Mouse (Mus musculus): ENCODE measurements around the gene Mucl3. TPM values are rescaled to one million over a fixed set of nuclear protein-coding genes. Genes with fewer than 3 reads are reported as not detected.

The Mucl3 gene
- not detected in 2 replicates for polyA plus RNA-seq (2012)

GRCm38 (mm10) chr17:35643609-35644236, at the start of gene Mucl3:
Mucl3 (minus strand) TSS chr17:35643695.

GRCm38 (mm10) chr17:35673416-35674035, 30.0 kb upstream of the Mucl3 start, which contains the start of gene Gtf2h4:
Gtf2h4 (minus strand) TSS chr17:35673739.

GRCm38 (mm10) chr17:35667334-35668065, 24.0 kb upstream of the Mucl3 start, which contains the start of gene Vars2:
Vars2 (minus strand) TSS chr17:35667592.

GRCm38 (mm10) chr17:35626537-35626936, 17.0 kb downstream of the Mucl3 start, which contains the start of gene Gm9573:
Gm9573 (minus strand) TSS chr17:35626637.

GRCm38 (mm10) chr17:35601249-35601648, 42.2 kb downstream of the Mucl3 start, which contains the start of gene Sfta2:
Sfta2 (plus strand) TSS chr17:35601549.

Other genes with a start within 250 kb of the Mucl3 start
- 207 and 337 TPM in 2 replicates for gene H2-Q6, start 218.8 kb downstream of the Mucl3 start, polyA plus RNA-seq (2012)
- 180 and 308 TPM in 2 replicates for gene H2-Q7, start 204.5 kb downstream of the Mucl3 start, polyA plus RNA-seq (2012)
- 2.5 and 3.2 TPM in 2 replicates for gene H2-Q10, start 173.6 kb downstream of the Mucl3 start, polyA plus RNA-seq (2012)
- not detected in 2 replicates for gene Pou5f1, start 137.7 kb downstream of the Mucl3 start, polyA plus RNA-seq (2012)
- gene Tcf19, start 126.9 kb downstream of the Mucl3 start, polyA plus RNA-seq (2012), result 38.9 and 42.3 TPM in 2 replicates
- gene Cchcr1, start 126.6 kb downstream of the Mucl3 start, polyA plus RNA-seq (2012), result 14.8 and 25.7 TPM in 2 replicates
- 0.57 and 0.73 TPM in 2 replicates for gene Psors1c2, start 110.5 kb downstream of the Mucl3 start, polyA plus RNA-seq (2012)
- gene Cdsn, start 91.6 kb downstream of the Mucl3 start, polyA plus RNA-seq (2012), result not detected in 2 replicates
- not detected in 2 replicates for gene 2300002M23Rik, start 76.2 kb downstream of the Mucl3 start, polyA plus RNA-seq (2012)
- gene Sfta2, start 42.1 kb downstream of the Mucl3 start, polyA plus RNA-seq (2012), result not detected in 2 replicates
- gene Gm9573, start 17.1 kb downstream of the Mucl3 start, polyA plus RNA-seq (2012), result not detected in 2 replicates
- gene Vars2, start 23.9 kb upstream of the Mucl3 start, polyA plus RNA-seq (2012), result 112 TPM in 2 replicates
- gene Gtf2h4, start 30.0 kb upstream of the Mucl3 start, polyA plus RNA-seq (2012), result 41.9 and 44.9 TPM in 2 replicates
- 0.49 and 0.79 TPM in 2 replicates for gene Ddr1, start 60.9 kb upstream of the Mucl3 start, polyA plus RNA-seq (2012)
- gene Ier3, start 178.0 kb upstream of the Mucl3 start, polyA plus RNA-seq (2012), result 131 and 159 TPM in 2 replicates
- 86.8 and 112 TPM in 2 replicates for gene Flot1, start 179.5 kb upstream of the Mucl3 start, polyA plus RNA-seq (2012)
- gene Tubb5, start 194.6 kb upstream of the Mucl3 start, polyA plus RNA-seq (2012), result 310 and 318 TPM in 2 replicates
- 20.6 and 21.4 TPM in 2 replicates for gene Mdc1, start 197.8 kb upstream of the Mucl3 start, polyA plus RNA-seq (2012)
- gene Nrm, start 217.6 kb upstream of the Mucl3 start, polyA plus RNA-seq (2012), result 36.4 and 39.2 TPM in 2 replicates
- gene Ppp1r18, start 221.9 kb upstream of the Mucl3 start, polyA plus RNA-seq (2012), result 108 and 116 TPM in 2 replicates
- 55.5 and 78.6 TPM in 2 replicates for gene Dhx16, start 236.1 kb upstream of the Mucl3 start, polyA plus RNA-seq (2012)

Measured in megakaryocyte-erythroid progenitor cell, adult 5 weeks (primary cell).